Mouse (Mus musculus) liver, adult 2 months (tissue): ENCODE results near the gene Rnls. TPM values are rescaled to one million over a fixed set of nuclear protein-coding genes. Genes with fewer than 3 reads are reported as not detected.
A peak's percentile ranks its signal among the peaks of the same experiment; 100 is the strongest.

Source experiments
- DNase-seq: peaks from one replicate; pipeline ENCODE4 v3.0.0-alpha.2; 2011; ENCODE audit warnings: low read depth, low spot score; ENCODE audit errors: extremely low read depth
- H3K27ac ChIP-seq: fragments of 200-500 bp; replicated peaks from 2 replicates; pipeline ENCODE4 v1.5.1; 2012; ENCODE audit warnings: low read depth, mild to moderate bottlenecking, control low read depth, inconsistent platforms, low read length; ENCODE audit not compliant: insufficient read depth
- H3K27me3 ChIP-seq: fragments of 200-500 bp; 2 replicates; pipeline ENCODE4 v1.6.1; 2012; ENCODE audit warnings: mild to moderate bottlenecking, moderate library complexity, low read length, inconsistent platforms; ENCODE audit not compliant: control insufficient read depth, insufficient read depth
- H3K36me3 ChIP-seq: fragments of 200-500 bp; 2 replicates; pipeline ENCODE4 v1.6.1; 2012; ENCODE audit warnings: low read length, inconsistent platforms; ENCODE audit not compliant: control insufficient read depth, insufficient read depth
- H3K4me1 ChIP-seq: fragments of 200-500 bp; 2 replicates; pipeline ENCODE4 v1.6.1; 2011; ENCODE audit warnings: low read length; ENCODE audit not compliant: control insufficient read depth, insufficient read depth
- H3K4me3 ChIP-seq: fragments of 200-500 bp; 2 replicates; pipeline ENCODE4 v1.5.1; 2011; ENCODE audit warnings: low read depth, mild to moderate bottlenecking, control low read depth, low read length, moderate library complexity; ENCODE audit not compliant: insufficient read depth
- H3K79me2 ChIP-seq: fragments of 200-500 bp; 2 replicates; pipeline ENCODE4 v1.6.1; 2012; ENCODE audit warnings: inconsistent platforms, mild to moderate bottlenecking, low read length, moderate library complexity; ENCODE audit not compliant: control insufficient read depth, insufficient read depth
- H3K9ac ChIP-seq: fragments of 200-500 bp; 2 replicates; pipeline ENCODE4 v1.6.1; 2012; ENCODE audit warnings: low read depth, mild to moderate bottlenecking, control low read depth, inconsistent platforms, low read length
- CTCF ChIP-seq: fragments of 200-500 bp; IDR thresholded peaks from 2 replicates; pipeline ENCODE4 v1.5.1; 2011; ENCODE audit warnings: low read depth, low read length, control low read depth
- POLR2A ChIP-seq: fragments of 200-500 bp; IDR thresholded peaks from 2 replicates; pipeline ENCODE4 v1.6.1; 2011; ENCODE audit warnings: low read length, control low read depth; ENCODE audit not compliant: insufficient read depth; ENCODE audit errors: extremely low read depth
- WGBS: fragments of 180-500 bp; shearing (Covaris S2); methylation state at CpG from one replicate; pipeline ENCODE4 v1.1.7; 2018; 5-methylcytosine and 5-hydroxymethylcytosine counted together
- polyA plus RNA-seq: library from polyadenylated mRNA; depleted of rRNA; stranded (reverse); fragments of >200 nt; gene quantifications from 2 replicates; pipeline ENCODE4 v1.2.3, GENCODE M21; 2012
- total RNA-seq: library from RNA; depleted of rRNA; stranded (reverse); fragments of >200 nt; gene quantifications from 2 replicates; pipeline ENCODE4 v1.2.3, GENCODE M21; 2014

Rnls gene
- total and polyA plus RNA-seq, 2 experiments = 0.50 to 0.92 TPM

- no peak overlapping the region for H3K27ac ChIP-seq
- H3K4me1 ChIP-seq = no peaks in the 10 kb centered on the region
- no peak overlapping the region for H3K9ac ChIP-seq
- no peak overlapping the region for H3K4me3 ChIP-seq
- no peaks in the 10 kb centered on the region for H3K79me2 ChIP-seq
- H3K27me3 ChIP-seq = no peaks in the 10 kb centered on the region
- no peaks in the 10 kb centered on the region for H3K36me3 ChIP-seq
- TF ChIP-seq CTCF (no peak), POLR2A (no peak)
- 89% methylated on average over 2 of the region's 2 CpGs for WGBS
- no peak for DNase-seq
These were observed 121.9 kb downstream of the Rnls start for GRCm38 (mm10) chr19:33270231-33270630.

- TF ChIP-seq CTCF = peak; percentile 76
- TF ChIP-seq POLR2A = no peak
- H3K27ac ChIP-seq = no peak overlapping the region
- no peaks in the 10 kb centered on the region for H3K79me2 ChIP-seq
- no peak overlapping the region for H3K4me3 ChIP-seq
- H3K27me3 ChIP-seq = no peaks in the 10 kb centered on the region
- no peaks in the 10 kb centered on the region for H3K4me1 ChIP-seq
- no peak for DNase-seq
- WGBS = 80% methylated on average over 14 of the region's 14 CpGs
- H3K9ac ChIP-seq = no peak overlapping the region
- no peaks in the 10 kb centered on the region for H3K36me3 ChIP-seq
These were observed 124.1 kb downstream of the Rnls start for GRCm38 (mm10) chr19:33268044-33268443.

GRCm38 (mm10) chr19:33265245-33265644 is 126.8 kb downstream of the Rnls start:
- 48% methylated on average over 2 of the region's 2 CpGs for WGBS
- TF ChIP-seq POLR2A (no peak), CTCF (no peak)
- H3K4me3 ChIP-seq = no peak overlapping the region
- no peaks in the 10 kb centered on the region for H3K27me3 ChIP-seq
- no peaks in the 10 kb centered on the region for H3K79me2 ChIP-seq
- no peak for DNase-seq
- H3K36me3 ChIP-seq = no peaks in the 10 kb centered on the region
- no peak overlapping the region for H3K9ac ChIP-seq
- H3K4me1 ChIP-seq = no peaks in the 10 kb centered on the region
- no peak overlapping the region for H3K27ac ChIP-seq

- H3K27ac ChIP-seq = no peak overlapping the region
- H3K9ac ChIP-seq = no peak overlapping the region
- TF ChIP-seq CTCF (no peak), POLR2A (no peak)
- WGBS = 56% methylated on average over 3 of the region's 3 CpGs
- no peak overlapping the region for H3K4me3 ChIP-seq
- H3K79me2 ChIP-seq = no peaks in the 10 kb centered on the region
- H3K4me1 ChIP-seq = no peaks in the 10 kb centered on the region
- no peaks in the 10 kb centered on the region for H3K36me3 ChIP-seq
- no peak for DNase-seq
- H3K27me3 ChIP-seq = no peaks in the 10 kb centered on the region
These were observed 127.7 kb downstream of the Rnls start for GRCm38 (mm10) chr19:33264224-33264993.

GRCm38 (mm10) chr19:33262421-33262820 is 129.7 kb downstream of the Rnls start:
- H3K36me3 ChIP-seq = no peaks in the 10 kb centered on the region
- no peak for TF ChIP-seq POLR2A
- TF ChIP-seq CTCF = no peak
- H3K4me1 ChIP-seq = no peaks in the 10 kb centered on the region
- no peaks in the 10 kb centered on the region for H3K79me2 ChIP-seq
- H3K9ac ChIP-seq = no peak overlapping the region
- no peak overlapping the region for H3K4me3 ChIP-seq
- no peaks in the 10 kb centered on the region for H3K27me3 ChIP-seq
- 58% methylated on average over 2 of the region's 2 CpGs for WGBS
- H3K27ac ChIP-seq = no peak overlapping the region
- no peak for DNase-seq

GRCm38 (mm10) chr19:33259164-33259563 is 132.9 kb downstream of the Rnls start:
- H3K27me3 ChIP-seq = no peaks in the 10 kb centered on the region
- no peak overlapping the region for H3K27ac ChIP-seq
- DNase-seq = no peak
- TF ChIP-seq CTCF (no peak), POLR2A (no peak)
- H3K36me3 ChIP-seq = no peaks in the 10 kb centered on the region
- H3K4me1 ChIP-seq = no peaks in the 10 kb centered on the region
- H3K79me2 ChIP-seq = no peaks in the 10 kb centered on the region
- WGBS = 96% methylated on average over 1 of the region's 1 CpGs
- no peak overlapping the region for H3K4me3 ChIP-seq
- no peak overlapping the region for H3K9ac ChIP-seq
